19 mouse cellular contexts compared by ENCODE assay signal in the genomic region with DNA sequence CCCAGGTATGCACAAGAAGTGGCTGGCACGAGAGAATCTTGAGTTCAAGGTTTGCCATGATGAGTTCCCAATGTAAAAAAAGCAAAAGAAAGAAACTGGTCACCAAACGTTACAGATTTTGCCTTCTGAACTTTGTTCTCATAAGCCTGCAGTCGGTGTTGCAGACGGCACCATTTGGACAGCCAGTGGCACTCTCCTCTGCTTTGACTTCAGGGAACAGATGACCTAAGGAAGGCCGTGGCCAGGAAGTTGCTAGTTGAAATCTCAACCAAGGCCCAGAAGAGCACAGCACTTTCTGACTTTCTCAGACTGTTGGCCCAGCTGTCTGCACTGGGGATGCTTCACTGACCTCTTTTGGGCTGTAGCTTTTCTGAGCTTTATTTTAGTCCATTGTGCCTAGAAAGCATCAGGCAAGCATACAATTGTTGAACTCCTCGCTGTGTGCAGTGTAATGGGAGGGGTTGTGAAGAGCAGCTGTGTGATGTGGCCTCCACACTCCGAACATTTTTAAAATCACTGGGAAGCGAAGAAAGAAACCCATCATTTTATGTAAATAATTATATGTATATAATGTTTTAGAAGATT.
"Had no signal": no experiment of that assay in that cellular context is flagged by ENCODE, and none has a peak within 500 bp of the region (broad histone marks: within the 10 kb centered on the region; RNA-seq: fewer than 3 reads in every experiment).

No protein-coding gene starts in this region.

- H3K27ac ChIP-seq: intestine, embryonic 15.5 days; kidney, postnatal 0 days; liver, embryonic 14.5 days; lung, embryonic 15.5 days; midbrain, embryonic 10.5 days; midbrain, embryonic 13.5 days; stomach, embryonic 15.5 days had no signal

- DNase-seq: kidney, adult 11 months; kidney, adult 9 months; lung, adult 18-20 months; lung, postnatal 10 days; lung, postnatal 36 days; retina, postnatal 1 day; right cerebral cortex, postnatal 25 days; spleen, adult 18-20 months; thymus, adult 18-20 months; thymus, postnatal 36 days had no signal

- H3K4me2 ChIP-seq: intestine, embryonic 15.5 days; liver, embryonic 11.5 days; lung, embryonic 15.5 days; midbrain, embryonic 13.5 days; stomach, embryonic 15.5 days had no signal

- H3K4me3 ChIP-seq: intestine, embryonic 15.5 days; lung, embryonic 15.5 days; megakaryocyte, embryonic 14.5 days; midbrain, embryonic 10.5 days; midbrain, embryonic 13.5 days; stomach, embryonic 15.5 days had no signal

- H3K27me3 ChIP-seq: intestine, embryonic 15.5 days; lung, embryonic 15.5 days; megakaryocyte, embryonic 14.5 days; midbrain, embryonic 13.5 days; stomach, embryonic 15.5 days had no signal

- H3K36me3 ChIP-seq: stomach, embryonic 15.5 days had no signal
